ENCODE assay signal across 22 mouse cellular contexts in the genomic region with DNA sequence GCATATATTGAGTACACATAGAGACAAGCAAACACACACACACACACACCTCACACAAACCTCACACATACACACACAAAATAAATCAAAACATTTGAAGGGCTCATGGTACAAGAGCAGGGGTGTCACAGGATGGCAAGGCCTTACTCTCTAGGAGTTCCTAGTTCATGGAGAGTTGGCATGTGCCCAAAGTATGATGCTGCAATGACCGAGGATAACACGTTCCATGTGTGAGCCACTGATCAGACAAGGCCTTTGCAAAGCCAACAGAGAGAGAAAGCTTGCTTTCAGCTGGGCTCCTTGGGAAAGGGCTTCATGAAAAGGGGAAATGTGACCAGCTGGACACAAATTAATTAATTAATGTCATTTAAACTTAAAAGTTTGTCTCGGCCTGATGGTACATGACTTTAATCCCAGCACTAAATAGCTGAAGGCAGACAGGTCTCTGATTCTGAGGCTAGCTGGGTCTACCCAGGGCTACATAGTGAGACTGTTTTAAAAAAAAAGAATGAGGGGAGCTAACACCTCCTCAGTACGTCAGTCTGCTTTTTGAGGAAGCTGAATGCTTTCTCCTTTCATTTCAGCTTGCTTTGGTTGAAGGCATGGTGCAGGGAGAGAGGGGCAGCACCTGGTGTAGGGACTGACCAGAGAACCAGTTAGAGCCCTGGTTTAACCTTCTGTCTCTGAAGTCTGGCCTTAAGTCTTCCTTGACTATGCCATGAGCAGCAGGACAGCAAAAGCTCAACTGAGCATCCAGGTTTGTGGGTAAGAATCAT.
DNase-seq lines count a peak whose midpoint lies in the region; ATAC-seq lines count a peak whose summit lies in the region.
"Had no signal": no experiment of that assay in that cellular context is flagged by ENCODE, and none has a peak within 500 bp of the region (broad histone marks: within the 10 kb centered on the region; RNA-seq: fewer than 3 reads in every experiment).

No protein-coding gene starts in this region.

- WGBS in midbrain, embryonic 13.5 days: 91% methylated on average over 4 of the region's 4 CpGs

- no peak overlapping the region for H3K9ac ChIP-seq in midbrain, embryonic 13.5 days (replicated peaks)
- H3K9ac ChIP-seq: forebrain, embryonic 12.5 days; heart, embryonic 15.5 days; liver, embryonic 12.5 days; liver, postnatal 0 days; midbrain, embryonic 12.5 days; neural tube, embryonic 13.5 days had no signal

- H3K4me1 ChIP-seq in midbrain, embryonic 13.5 days (replicated peaks): peaks cover 17% of the 10 kb centered on the region
- H3K4me1 ChIP-seq: heart, embryonic 15.5 days; liver, embryonic 12.5 days; megakaryocyte, embryonic 14.5 days had no signal

- no peak overlapping the region for H3K4me2 ChIP-seq in midbrain, embryonic 13.5 days (replicated peaks)
- H3K4me2 ChIP-seq: forebrain, embryonic 12.5 days; heart, embryonic 15.5 days; liver, embryonic 12.5 days; midbrain, embryonic 12.5 days; neural tube, embryonic 13.5 days had no signal

- peak; percentile 74 for ATAC-seq in granulocyte monocyte progenitor cell, adult 5-6 weeks (replicated peaks; ENCODE audit: poor library complexity, severe bottlenecking)
- no peak for ATAC-seq in midbrain, embryonic 13.5 days
- ATAC-seq: activated CD4-positive, CD25-positive, alpha-beta regulatory T cell, adult 4 months; hindbrain, embryonic 16.5 days; liver, embryonic 12.5 days; liver, postnatal 0 days had no signal

- H3K27ac ChIP-seq in midbrain, embryonic 13.5 days: no peak overlapping the region
- H3K27ac ChIP-seq: forebrain, embryonic 12.5 days; heart, embryonic 15.5 days; liver, embryonic 12.5 days; midbrain, embryonic 12.5 days; neural tube, embryonic 13.5 days had no signal

- DNase-seq in adrenal gland, adult (ENCODE audit: inconsistent age in 2 of 2, low spot score in 1 of 2): peak; percentile 12 to 68
- no peak for DNase-seq in adrenal gland, adult 18-20 months (ENCODE audit: low spot score in 2 of 2)
- DNase-seq in lung, postnatal 10 days: peak; percentile 13
- DNase-seq in lung, postnatal 25 days (ENCODE audit: low spot score): no peak
- DNase-seq in urinary bladder, postnatal 4 days (ENCODE audit: low spot score in 2 of 2): no peak
- DNase-seq: cerebellum, adult 11-12 months; cerebellum, adult 9-11 months; gastrocnemius, postnatal 10 days; kidney, adult 2 months; kidney, postnatal 4 days; liver, postnatal 0 days; right cerebral cortex, postnatal 14 days had no signal

- H3K36me3 ChIP-seq in midbrain, embryonic 13.5 days: no peaks in the 10 kb centered on the region
- H3K36me3 ChIP-seq: forebrain, embryonic 12.5 days; heart, embryonic 15.5 days; liver, embryonic 12.5 days; midbrain, embryonic 12.5 days; neural tube, embryonic 13.5 days had no signal

- H3K9me3 ChIP-seq in midbrain, embryonic 13.5 days: no peaks in the 10 kb centered on the region
- H3K9me3 ChIP-seq: forebrain, embryonic 12.5 days; heart, embryonic 15.5 days; neural tube, embryonic 13.5 days had no signal

- no peak overlapping the region for H3K4me3 ChIP-seq in midbrain, embryonic 13.5 days (replicated peaks)
- H3K4me3 ChIP-seq: forebrain, embryonic 12.5 days; heart, embryonic 15.5 days; liver, embryonic 12.5 days; megakaryocyte, embryonic 14.5 days; midbrain, embryonic 12.5 days; neural tube, embryonic 13.5 days had no signal

- 0 out of 2 replicates have a peak, but pooled peaks cover 6% of the 10 kb centered on the region for H3K27me3 ChIP-seq in midbrain, embryonic 13.5 days
- H3K27me3 ChIP-seq: heart, embryonic 15.5 days; liver, embryonic 12.5 days; midbrain, embryonic 12.5 days; neural tube, embryonic 13.5 days had no signal

Comparison
In these comparisons a context has a peak if more than half of its experiments do, and no peak if none do; other contexts are left out.
1. DNase-seq: peak in adrenal gland, adult (2 of 2) and lung, postnatal 10 days (single experiment); none in adrenal gland, adult 18-20 months (0 of 2), lung, postnatal 25 days (single experiment) and urinary bladder, postnatal 4 days (0 of 2).